Mouse (Mus musculus) embryonic facial prominence, embryonic 12.5 days (tissue): ENCODE measurements around the gene Rpl3. TPM values are rescaled to one million over a fixed set of nuclear protein-coding genes. Genes with fewer than 3 reads are reported as not detected.

Experiments
- ATAC-seq: fragments of 200-750 bp; cut with Nextera tagmentation; 2 replicates; pipeline ENCODE4 v1.8.0; 2017; ENCODE audit not compliant: insufficient number of reproducible peaks, insufficient read depth, low FRiP score, low TSS enrichment
- H3K27ac ChIP-seq: fragments of 300-500 bp; sonication (generic); 2 replicates; pipeline ENCODE4 v1.5.1; 2016; ENCODE audit warnings: mild to moderate bottlenecking
- H3K27me3 ChIP-seq: fragments of 300-500 bp; sonication (generic); 2 replicates; pipeline ENCODE4 v1.6.1; 2016; ENCODE audit warnings: mild to moderate bottlenecking, moderate library complexity
- H3K36me3 ChIP-seq: fragments of 300-500 bp; sonication (generic); 2 replicates; pipeline ENCODE4 v1.6.1; 2016; ENCODE audit warnings: mild to moderate bottlenecking
- H3K4me1 ChIP-seq: fragments of 300-500 bp; sonication (generic); 2 replicates; pipeline ENCODE4 v1.6.1; 2016
- H3K4me2 ChIP-seq: fragments of 300-500 bp; sonication (generic); replicated peaks from 2 replicates; pipeline ENCODE4 v1.6.1; 2016; ENCODE audit warnings: mild to moderate bottlenecking, moderate library complexity
- H3K4me3 ChIP-seq: fragments of 300-500 bp; sonication (generic); 2 replicates; pipeline ENCODE4 v1.5.1; 2016; ENCODE audit warnings: mild to moderate bottlenecking
- H3K9ac ChIP-seq: fragments of 300-500 bp; sonication (generic); 2 replicates; pipeline ENCODE4 v1.6.1; 2016; ENCODE audit warnings: mild to moderate bottlenecking, moderate library complexity
- H3K9me3 ChIP-seq: fragments of 300-500 bp; sonication (generic); 2 replicates; pipeline ENCODE4 v1.6.1; 2016; ENCODE audit warnings: mild to moderate bottlenecking, moderate library complexity
- WGBS: fragments of 180-500 bp; shearing (Covaris S2); methylation state at CpG from one replicate; pipeline ENCODE4 v1.1.7; 2016; 5-methylcytosine and 5-hydroxymethylcytosine counted together
- polyA plus RNA-seq: library from polyadenylated mRNA; unstranded; fragments of >200 nt; fragmentation: Nextera tagmentation; extraction: Ambion mirVana; gene quantifications from 2 replicates; pipeline ENCODE4 v1.2.1, GENCODE M21; 2016

The Rpl3 gene
- polyA plus RNA-seq, 1 experiment from 2014 or later, result 1,004 TPM

GRCm38 (mm10) chr15:80096946-80097881 lies 5.5 kb upstream of the Rpl3 start:
- Histone ChIP-seq H3K9me3 (no peaks in the 10 kb centered on the region), H3K9ac (no peak overlapping the region), H3K4me1 (peaks cover 24% of the 10 kb centered on the region), H3K36me3 (no peaks in the 10 kb centered on the region), H3K27me3 (peaks cover 37% of the 10 kb centered on the region), H3K4me2 (0 out of 2 replicates have a peak overlapping the region, but pooled peaks have one; percentile 21), H3K27ac (0 out of 2 replicates have a peak overlapping the region, but pooled peaks have one; percentile 13), H3K4me3 (no peak overlapping the region)
- 9% methylated on average over 15 of the region's 20 CpGs for WGBS
- peak; percentile 61; the same call in 1 of the 2 replicates for ATAC-seq

DNA sequence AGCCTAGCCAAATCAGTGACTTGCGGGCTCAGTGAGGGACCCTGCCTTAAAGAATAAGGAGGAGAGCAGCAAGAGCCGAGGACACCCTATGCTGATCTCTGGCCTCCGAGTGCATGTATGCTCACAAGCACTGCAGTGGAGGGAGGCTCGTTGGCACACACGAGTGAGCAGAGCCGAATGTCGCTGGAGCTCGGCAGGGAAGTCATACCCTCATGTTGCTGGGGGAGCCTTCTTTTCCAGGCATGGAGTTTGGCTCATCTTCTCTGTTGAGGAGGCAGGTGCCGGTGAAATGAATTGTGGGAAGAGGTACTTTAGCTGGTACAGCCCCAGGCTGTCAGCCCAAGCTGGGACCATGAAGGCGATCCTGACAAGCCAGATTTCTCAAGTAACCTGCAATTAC lies 4.7 kb upstream of the Rpl3 start:
- 64% methylated on average over 10 of the region's 10 CpGs for WGBS

DNA sequence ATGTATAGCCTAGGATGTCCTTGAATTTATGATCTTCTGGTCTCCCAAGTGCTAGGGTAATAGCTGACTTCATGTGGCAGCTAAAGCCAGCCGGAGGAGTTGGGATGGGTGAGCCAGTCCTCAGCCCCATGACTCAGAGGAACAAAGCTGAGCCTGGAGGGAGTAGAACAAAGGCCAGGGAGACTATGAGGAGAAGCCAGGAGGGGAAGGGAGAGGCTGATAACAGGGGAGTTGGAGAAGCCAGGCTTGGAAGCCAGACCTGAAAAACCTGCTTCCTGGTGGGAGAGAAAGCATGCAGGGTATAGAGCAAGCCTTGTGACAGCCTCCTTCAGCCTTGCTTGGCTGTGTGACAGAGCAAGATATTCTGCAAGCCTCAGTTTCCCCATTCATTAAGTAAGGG lies 3.9 kb upstream of the Rpl3 start:
- Histone ChIP-seq H3K9me3 (no peaks in the 10 kb centered on the region), H3K4me2 (no peak overlapping the region), H3K27ac (no peak overlapping the region), H3K4me3 (no peak overlapping the region), H3K9ac (no peak overlapping the region), H3K27me3 (peaks cover 53% of the 10 kb centered on the region), H3K36me3 (no peaks in the 10 kb centered on the region), H3K4me1 (peaks cover 22% of the 10 kb centered on the region)
- ATAC-seq, result no peak
- 75% methylated on average over 1 of the region's 1 CpGs for WGBS

More for the DNA sequence above, 4.7 kb upstream of the Rpl3 start:
- H3K4me3 ChIP-seq, result no peak overlapping the region
- peaks cover 20% of the 10 kb centered on the region for H3K4me1 ChIP-seq
- no peak overlapping the region for H3K27ac ChIP-seq
- H3K27me3 ChIP-seq, result peaks cover 45% of the 10 kb centered on the region
- no peak overlapping the region for H3K4me2 ChIP-seq
- no peaks in the 10 kb centered on the region for H3K9me3 ChIP-seq
- no peak for ATAC-seq
- H3K9ac ChIP-seq, result no peak overlapping the region
- no peaks in the 10 kb centered on the region for H3K36me3 ChIP-seq

DNA sequence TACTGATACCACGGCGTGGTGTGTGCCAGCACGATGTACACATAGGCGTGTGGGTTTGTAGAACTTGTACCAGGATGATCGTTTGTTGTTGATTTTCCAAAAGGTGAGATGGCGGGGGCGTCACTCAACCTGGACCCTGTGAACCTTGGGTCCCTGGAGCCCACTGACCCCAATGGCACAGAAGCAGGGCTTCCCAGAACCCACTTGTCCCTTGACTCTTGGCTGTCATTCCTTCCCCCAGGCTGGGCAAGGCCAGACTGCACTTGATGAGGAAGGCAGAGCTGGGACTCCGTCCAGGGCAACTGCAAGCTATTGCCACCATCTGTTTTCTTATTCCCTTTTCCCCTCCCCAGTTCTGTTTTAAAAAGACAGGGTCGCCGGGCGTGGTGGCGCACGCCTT lies 2.5 kb upstream of the Rpl3 start:
- Histone ChIP-seq H3K9ac (no peak overlapping the region), H3K4me3 (no peak overlapping the region), H3K27ac (no peak overlapping the region), H3K4me2 (no peak overlapping the region), H3K4me1 (peaks cover 21% of the 10 kb centered on the region), H3K36me3 (no peaks in the 10 kb centered on the region), H3K9me3 (no peaks in the 10 kb centered on the region), H3K27me3 (peaks cover 67% of the 10 kb centered on the region)
- WGBS, result 88% methylated on average over 13 of the region's 13 CpGs
- no peak for ATAC-seq

DNA sequence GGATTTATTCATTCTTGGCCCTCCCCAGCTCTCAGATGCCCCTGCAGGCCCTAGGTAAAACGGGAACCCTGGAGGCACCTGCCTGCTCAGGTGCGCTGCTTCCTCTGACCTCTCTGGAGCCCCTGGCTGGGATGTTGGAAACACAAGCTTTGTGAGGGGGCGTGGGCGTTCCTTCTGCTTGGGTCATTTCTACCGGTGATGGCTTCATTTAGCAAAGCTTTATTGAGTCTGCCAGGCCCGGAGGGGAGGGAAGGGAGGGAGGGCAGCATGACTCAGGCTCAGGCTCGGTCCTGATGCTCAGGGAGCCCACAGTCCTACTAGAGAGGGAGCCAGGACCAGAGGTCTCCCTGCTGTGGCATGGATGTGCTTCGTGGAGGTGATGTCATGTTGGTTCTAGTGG lies 931 bp upstream of the Rpl3 start:
- peak overlapping the region; percentile 87; the same call in 1 of the 2 replicates for H3K4me2 ChIP-seq
- no peak overlapping the region for H3K9ac ChIP-seq
- WGBS, result 15% methylated on average over 8 of the region's 8 CpGs
- H3K27me3 ChIP-seq, result peaks cover 61% of the 10 kb centered on the region
- no peak overlapping the region for H3K4me3 ChIP-seq
- no peaks in the 10 kb centered on the region for H3K9me3 ChIP-seq
- no peak overlapping the region for H3K27ac ChIP-seq
- H3K4me1 ChIP-seq, result peaks cover 10% of the 10 kb centered on the region
- no peaks in the 10 kb centered on the region for H3K36me3 ChIP-seq
- no peak for ATAC-seq

DNA sequence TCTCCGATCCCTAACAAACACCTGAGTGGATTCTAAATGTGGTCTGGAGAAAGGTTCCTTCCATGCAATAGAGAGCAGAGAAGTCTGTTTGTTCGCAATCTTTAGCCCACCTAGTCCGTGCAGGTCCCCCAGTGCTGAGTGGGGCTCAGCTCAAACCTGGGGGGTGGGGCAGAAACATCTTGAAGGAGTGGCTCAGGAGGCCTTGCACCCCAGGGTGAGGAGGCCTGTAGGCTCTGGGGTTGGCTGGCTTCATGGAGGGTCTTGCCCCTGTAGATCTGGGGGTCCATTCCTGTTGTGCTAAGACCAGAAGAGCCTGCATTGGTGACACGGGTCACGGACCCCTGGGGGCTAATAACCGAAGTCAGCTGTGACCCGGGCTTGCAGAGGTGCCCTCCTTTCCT lies 373 bp upstream of the Rpl3 start:
- H3K4me2 ChIP-seq, result peak overlapping the region; percentile 87
- ATAC-seq, result no peak
- H3K36me3 ChIP-seq, result no peaks in the 10 kb centered on the region
- no peak overlapping the region for H3K9ac ChIP-seq
- peaks cover 4% of the 10 kb centered on the region; the same call in 1 of the 2 replicates for H3K4me1 ChIP-seq
- peaks cover 61% of the 10 kb centered on the region for H3K27me3 ChIP-seq
- no peak overlapping the region for H3K27ac ChIP-seq
- 16% methylated on average over 7 of the region's 7 CpGs for WGBS
- no peaks in the 10 kb centered on the region for H3K9me3 ChIP-seq
- peak overlapping the region; percentile 59 for H3K4me3 ChIP-seq

DNA sequence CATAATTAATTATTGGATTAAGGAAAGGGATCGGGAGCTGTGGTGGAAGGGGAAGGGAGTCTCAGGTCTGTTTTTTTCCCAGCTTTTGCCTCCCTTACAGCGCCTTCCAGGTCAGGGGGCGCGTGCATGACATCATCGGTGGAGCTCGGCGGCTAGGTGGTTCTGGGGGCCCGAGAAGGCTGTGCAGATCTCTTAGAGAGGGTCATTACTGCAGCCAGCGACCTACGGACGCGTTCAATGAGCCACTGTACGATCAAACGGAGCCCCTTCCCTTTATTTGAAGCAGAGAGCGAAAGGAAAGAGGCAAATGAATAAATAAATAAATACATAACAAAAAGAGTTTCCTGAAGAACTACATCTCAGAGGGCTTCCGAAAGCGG lies 937 bp downstream of the Rpl3 start:
- ATAC-seq, result no peak
- H3K27ac ChIP-seq, result no peak overlapping the region
- H3K36me3 ChIP-seq, result no peaks in the 10 kb centered on the region
- H3K4me1 ChIP-seq, result peaks cover 4% of the 10 kb centered on the region; the same call in 1 of the 2 replicates
- H3K27me3 ChIP-seq, result peaks cover 54% of the 10 kb centered on the region
- peak overlapping the region; percentile 57 for H3K9ac ChIP-seq
- H3K9me3 ChIP-seq, result no peaks in the 10 kb centered on the region
- peak overlapping the region; percentile 87 for H3K4me2 ChIP-seq
- 2% methylated on average over 17 of the region's 17 CpGs for WGBS
- H3K4me3 ChIP-seq, result peak overlapping the region; percentile 59

DNA sequence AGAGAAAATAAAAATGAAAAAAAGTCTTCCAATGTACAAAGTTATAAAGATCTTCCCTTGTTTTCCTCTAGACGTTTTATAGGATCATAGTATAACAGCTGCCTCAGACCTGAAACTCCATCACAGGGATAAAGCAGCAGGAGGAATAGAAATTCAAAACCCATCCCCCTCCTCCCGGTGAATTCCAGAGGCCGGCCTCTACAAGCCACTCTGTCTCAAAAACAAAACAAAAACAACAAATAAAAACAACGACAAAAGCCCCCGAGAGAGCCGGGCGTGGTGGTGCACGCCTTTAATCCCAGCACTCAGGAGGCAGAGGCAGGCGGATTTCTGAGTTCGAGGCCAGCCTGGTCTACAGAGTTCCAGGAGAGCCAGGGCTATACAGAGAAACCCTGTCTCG lies 1.5 kb downstream of the Rpl3 start:
- peaks cover 51% of the 10 kb centered on the region for H3K27me3 ChIP-seq
- H3K4me3 ChIP-seq, result no peak overlapping the region
- peaks cover 4% of the 10 kb centered on the region; the same call in 1 of the 2 replicates for H3K4me1 ChIP-seq
- no peaks in the 10 kb centered on the region for H3K9me3 ChIP-seq
- no peak overlapping the region for H3K9ac ChIP-seq
- ATAC-seq, result no peak
- H3K36me3 ChIP-seq, result no peaks in the 10 kb centered on the region
- no peak overlapping the region for H3K4me2 ChIP-seq
- WGBS, result 70% methylated on average over 11 of the region's 11 CpGs
- no peak overlapping the region for H3K27ac ChIP-seq

DNA sequence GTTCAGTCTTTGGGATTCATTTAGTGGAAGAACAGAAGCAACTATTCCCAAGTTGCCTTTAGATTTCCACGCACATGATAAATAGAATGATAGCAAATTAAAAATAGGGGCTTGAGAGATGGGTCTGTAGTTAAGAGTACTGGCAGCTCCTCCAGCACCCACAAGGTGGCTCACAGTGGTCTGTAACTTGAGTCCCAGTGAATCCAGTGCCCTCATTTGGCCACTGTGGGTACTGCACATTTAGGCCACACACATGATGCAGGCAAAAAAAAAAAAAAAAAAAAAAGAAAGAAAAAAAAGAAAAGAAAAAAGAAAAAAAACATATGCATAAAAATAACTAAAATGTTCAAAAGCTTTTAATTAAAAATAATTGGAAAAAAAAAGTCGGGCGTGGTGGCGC lies 3.0 kb downstream of the Rpl3 start:
- peaks cover 46% of the 10 kb centered on the region for H3K27me3 ChIP-seq
- H3K27ac ChIP-seq, result no peak overlapping the region
- H3K4me1 ChIP-seq, result peaks cover 4% of the 10 kb centered on the region; the same call in 1 of the 2 replicates
- 25% methylated on average over 4 of the region's 4 CpGs for WGBS
- ATAC-seq, result no peak
- no peaks in the 10 kb centered on the region for H3K9me3 ChIP-seq
- no peak overlapping the region for H3K9ac ChIP-seq
- no peak overlapping the region for H3K4me3 ChIP-seq
- no peaks in the 10 kb centered on the region for H3K36me3 ChIP-seq
- no peak overlapping the region for H3K4me2 ChIP-seq

GRCm38 (mm10) chr15:80087406-80088012 lies 4.2 kb downstream of the Rpl3 start:
- Histone ChIP-seq H3K27me3 (peaks cover 35% of the 10 kb centered on the region), H3K4me2 (no peak overlapping the region), H3K9me3 (no peaks in the 10 kb centered on the region), H3K4me1 (peaks cover 4% of the 10 kb centered on the region; the same call in 1 of the 2 replicates), H3K4me3 (no peak overlapping the region), H3K27ac (no peak overlapping the region), H3K36me3 (no peaks in the 10 kb centered on the region), H3K9ac (no peak overlapping the region)
- WGBS, result 81% methylated on average over 9 of the region's 9 CpGs
- no peak for ATAC-seq

GRCm38 (mm10) chr15:80083740-80084139 lies 7.9 kb downstream of the Rpl3 start:
- H3K9ac ChIP-seq, result peak overlapping the region; percentile 54
- peak overlapping the region; percentile 92 for H3K4me3 ChIP-seq
- no peaks in the 10 kb centered on the region for H3K27me3 ChIP-seq
- H3K4me2 ChIP-seq, result peak overlapping the region; percentile 71
- H3K4me1 ChIP-seq, result peaks cover 26% of the 10 kb centered on the region
- H3K27ac ChIP-seq, result peak overlapping the region; percentile 94
- H3K9me3 ChIP-seq, result no peaks in the 10 kb centered on the region
- ATAC-seq, result 0 out of 2 replicates have a peak, but pooled peaks have one; percentile 8
- WGBS, result 2% methylated on average over 12 of the region's 12 CpGs
- peaks cover 35% of the 10 kb centered on the region for H3K36me3 ChIP-seq
